Mouse (Mus musculus) heart, adult 18-20 months (tissue): Measurements from ENCODE around the gene Rif1. TPM values are rescaled to one million over a fixed set of nuclear protein-coding genes. Genes with fewer than 3 reads are reported as not detected.
"Not testable (repeated sequence)": the region's sequence is repeated elsewhere in the genome, so short reads cannot be mapped to it uniquely, and the experiment has no call there.

Experiments used
- DNase-seq, 2 experiments: peaks; one replicate each; pipeline ENCODE4 v3.0.0; 2021 to 2022; ENCODE audit warnings: mixed read lengths in 1 of 2
- total RNA-seq, 2 experiments: library from RNA; stranded (reverse); gene quantifications; 2 replicates each; pipeline ENCODE4 v1.2.3; 2021

Gene Rif1
- total RNA-seq, 2 experiments from 2014 or later = 20.6 to 22.0 TPM

- DNase-seq = no peak
Observed at GRCm38 (mm10) chr2:52071241-52071991, 1.2 kb upstream of the Rif1 start.

GRCm38 (mm10) chr2:52072065-52072490 lies 554 bp upstream of the Rif1 start:
- DNase-seq = no peak

GRCm38 (mm10) chr2:52073141-52073904 lies 691 bp downstream of the Rif1 start:
- peak; percentile 27 to 62 for DNase-seq

GRCm38 (mm10) chr2:52078666-52079065 lies 6.0 kb downstream of the Rif1 start:
- DNase-seq = no peak

GRCm38 (mm10) chr2:52084013-52084412 lies 11.4 kb downstream of the Rif1 start:
- no peak for DNase-seq

- no peak for DNase-seq
Observed at GRCm38 (mm10) chr2:52084571-52084970, 11.9 kb downstream of the Rif1 start.

GRCm38 (mm10) chr2:52114086-52114485 lies 41.5 kb downstream of the Rif1 start:
- no peak for DNase-seq

GRCm38 (mm10) chr2:52131370-52131769 lies 58.7 kb downstream of the Rif1 start:
- DNase-seq = not testable (repeated sequence)

- peak; percentile 57 to 58 for DNase-seq
Observed at GRCm38 (mm10) chr2:52133351-52133750, 60.7 kb downstream of the Rif1 start.

GRCm38 (mm10) chr2:52153064-52153463 lies 80.4 kb downstream of the Rif1 start:
- DNase-seq = peak; percentile 25 to 36

- no peak for DNase-seq
Observed at GRCm38 (mm10) chr2:52169243-52170005, 96.8 kb downstream of the Rif1 start.

Other genes starting within 250 kb of the Rif1 start
- 1 to 10 TPM; 4.0 to 5.2 TPM for gene Rbm43, start 137.7 kb upstream of the Rif1 start, total RNA-seq
- 1 to 10 TPM; 7.1 to 7.9 TPM for gene Nmi, start 99.3 kb upstream of the Rif1 start, total RNA-seq
- under 1 TPM; 0.45 to 0.59 TPM for gene Tnfaip6, start 34.8 kb upstream of the Rif1 start, total RNA-seq